Mouse (Mus musculus) ES-E14 (cell line): ENCODE measurements around the gene Rec8. TPM values are rescaled to one million over a fixed set of nuclear protein-coding genes. Genes with fewer than 3 reads are reported as not detected.

Experiments
- DNase-seq: peaks from one replicate; pipeline ENCODE4 v3.0.0-alpha.2; 2013; ENCODE audit warnings: low read depth, low spot score
- H3K27ac ChIP-seq: 2 replicates; pipeline ENCODE4 v1.5.1; 2012; ENCODE audit warnings: low read depth, mild to moderate bottlenecking, low read length, moderate library complexity, mixed read lengths; ENCODE audit not compliant: poor library complexity, insufficient read depth, severe bottlenecking
- H3K36me3 ChIP-seq: 2 replicates; pipeline ENCODE4 v1.6.1; 2012; ENCODE audit warnings: mild to moderate bottlenecking, low read length, moderate library complexity, mixed read lengths; ENCODE audit not compliant: control insufficient read depth, poor library complexity, insufficient read depth, severe bottlenecking
- H3K4me1 ChIP-seq, 2 experiments: fragments of 150-350 bp in 1 of 2; sonication (generic) in 1 of 2; 2 replicates each; pipeline ENCODE4 v1.6.1; 2012; ENCODE audit warnings: low read length in 2 of 2, mild to moderate bottlenecking in 1 of 2, mixed read lengths in 1 of 2; ENCODE audit not compliant: control insufficient read depth in 2 of 2, insufficient read depth in 2 of 2, poor library complexity in 1 of 2
- H3K4me3 ChIP-seq, 2 experiments: fragments of 150-350 bp in 1 of 2; sonication (generic) in 1 of 2; 2 replicates each; pipeline ENCODE4 v1.5.1; 2012; ENCODE audit warnings: low read length in 2 of 2, low read depth in 1 of 2, mild to moderate bottlenecking in 1 of 2, mixed read lengths in 1 of 2; ENCODE audit not compliant: insufficient read depth in 1 of 2, poor library complexity in 1 of 2, severe bottlenecking in 1 of 2
- H3K9ac ChIP-seq: 2 replicates; pipeline ENCODE4 v1.6.1; 2012; ENCODE audit warnings: low read depth, mild to moderate bottlenecking, low read length, mixed read lengths; ENCODE audit not compliant: poor library complexity, insufficient read depth, severe bottlenecking
- H3K9me3 ChIP-seq: fragments of 150-350 bp; sonication (generic); 2 replicates; pipeline ENCODE4 v1.6.1; 2012; ENCODE audit warnings: low read depth, mild to moderate bottlenecking, low read length; ENCODE audit not compliant: control insufficient read depth, insufficient read depth
- CHD2 ChIP-seq: IDR thresholded peaks from 2 replicates; pipeline ENCODE4 v1.6.1; 2014; ENCODE audit warnings: mild to moderate bottlenecking, low read depth, low read length, inconsistent platforms
- HCFC1 ChIP-seq: IDR thresholded peaks from 2 replicates; pipeline ENCODE4 v1.6.1; 2012; ENCODE audit warnings: low read length, inconsistent platforms, borderline replicate concordance; ENCODE audit not compliant: insufficient read depth
- MAFK ChIP-seq: IDR thresholded peaks from 2 replicates; pipeline ENCODE4 v1.6.1; 2014; ENCODE audit warnings: mild to moderate bottlenecking, low read depth, low read length, inconsistent platforms; ENCODE audit not compliant: insufficient read depth
- ZC3H11A ChIP-seq: IDR thresholded peaks from 2 replicates; pipeline ENCODE4 v1.6.1; 2012; ENCODE audit warnings: low read depth, mild to moderate bottlenecking, inconsistent platforms, low read length, borderline replicate concordance
- ZNF384 ChIP-seq: IDR thresholded peaks from 2 replicates; pipeline ENCODE4 v1.6.1; 2012; ENCODE audit warnings: low read depth, low read length, inconsistent platforms
- in situ Hi-C, 2 experiments: fragments of 600-800 bp; cut with MboI; formaldehyde crosslinking; loops; one replicate each; pipeline ENCODE4 v1.15.1; 2025; ENCODE audit warnings: low sequenced_read_pairs in 2 of 2, inconsistent platforms in 1 of 2; ENCODE audit not compliant: unreplicated experiment in 2 of 2
- total RNA-seq: library from RNA; depleted of rRNA; stranded (reverse); fragments of 300-350 nt; gene quantifications from 2 replicates; pipeline ENCODE4 v1.2.3, GENCODE M21; 2012

Rec8 gene
- total RNA-seq, 1 experiment: 5.8 TPM

GRCm38 (mm10) chr14:55629312-55629711 is 11.5 kb downstream of the Rec8 start:
- in situ Hi-C loops: no loop called here
- Histone ChIP-seq H3K9ac (no peak overlapping the region), H3K4me3 (no peak overlapping the region), H3K36me3 (peaks cover 90% of the 10 kb centered on the region), H3K9me3 (no peaks in the 10 kb centered on the region), H3K4me1 (peaks cover 0 to 5% of the 10 kb centered on the region in 2 experiments; a peak in 1 of 4 replicates), H3K27ac (no peak overlapping the region)
- DNase-seq: peak; percentile 50
- 0 out of 2 replicates have a peak, but pooled peaks have one; percentile 53 for TF ChIP-seq ZNF384
- TF ChIP-seq ZC3H11A: no peak

GRCm38 (mm10) chr14:55634874-55635522 is 17.2 kb downstream of the Rec8 start:
- no peak overlapping the region for H3K27ac ChIP-seq
- peak overlapping the region; percentile 77 to 81 for H3K4me3 ChIP-seq
- peaks cover 50% of the 10 kb centered on the region for H3K36me3 ChIP-seq
- H3K4me1 ChIP-seq: peaks cover 2 to 6% of the 10 kb centered on the region in 2 experiments; a peak in 1 of 4 replicates
- DNase-seq: peak; percentile 20
- H3K9ac ChIP-seq: peak overlapping the region; percentile 83
- TF ChIP-seq CHD2: no peak
- TF ChIP-seq ZC3H11A: no peak
- TF ChIP-seq ZNF384: no peak
- no peak for TF ChIP-seq MAFK
- TF ChIP-seq HCFC1: no peak
- no peaks in the 10 kb centered on the region for H3K9me3 ChIP-seq
- in situ Hi-C loops: no loop called here

GRCm38 (mm10) chr14:55635523-55636007 is 17.7 kb downstream of the Rec8 start, which contains the start of gene Ipo4:
Gene Ipo4 (minus strand): TSS chr14:55635957.
- TF ChIP-seq HCFC1 (peak; percentile 66; the same call in 1 of the 2 replicates), CHD2 (no peak)
- peak within 1 kb of the TSS; percentile 83 for H3K9ac ChIP-seq
- H3K36me3 ChIP-seq: peaks cover 49% of the 10 kb centered on the region
- peak; percentile 81 for DNase-seq
- peak within 1 kb of the TSS; percentile 77 to 81 for H3K4me3 ChIP-seq
- peaks cover 2 to 6% of the 10 kb centered on the region in 2 experiments; a peak in 1 of 4 replicates for H3K4me1 ChIP-seq
- H3K27ac ChIP-seq: no peak within 1 kb of the TSS
- no peaks in the 10 kb centered on the region for H3K9me3 ChIP-seq
- in situ Hi-C loops: no loop called here

- Histone ChIP-seq H3K9ac (no peak within 1 kb of the TSS), H3K4me1 (peaks cover 2 to 6% of the 10 kb centered on the region in 2 experiments; a peak in 1 of 4 replicates), H3K27ac (no peak within 1 kb of the TSS), H3K4me3 (no peak within 1 kb of the TSS), H3K9me3 (no peaks in the 10 kb centered on the region), H3K36me3 (peaks cover 35% of the 10 kb centered on the region)
- no peak for DNase-seq
- in situ Hi-C loops: no loop called here
- no peak for TF ChIP-seq MAFK
Measured at GRCm38 (mm10) chr14:55637795-55638194, 20.0 kb downstream of the Rec8 start, which contains the start of gene Gm49378. Gene Gm49378 (minus strand): TSS chr14:55637895.

GRCm38 (mm10) chr14:55640816-55641215 is 23.0 kb downstream of the Rec8 start:
- in situ Hi-C loops: no loop called here
- H3K9ac ChIP-seq: no peak overlapping the region

More at GRCm38 (mm10) chr14:55640816-55641215, 23.0 kb downstream of the Rec8 start:
- no peak for DNase-seq
- TF ChIP-seq CHD2 (no peak), HCFC1 (no peak), MAFK (no peak), ZC3H11A (no peak), ZNF384 (no peak)
- Histone ChIP-seq H3K4me3 (no peak overlapping the region), H3K27ac (no peak overlapping the region), H3K9me3 (no peaks in the 10 kb centered on the region), H3K36me3 (peaks cover 19% of the 10 kb centered on the region), H3K4me1 (peaks cover 3 to 5% of the 10 kb centered on the region in 2 experiments; a peak in 1 of 4 replicates)
